Mouse (Mus musculus): ENCODE measurements at regions not wholly inside any gene's neighbourhood (a gene's known extent, or its start where the extent isn't known, plus 50 kb on each side); places are given as distances from the start of the nearest gene placed in this dataset.

DNA sequence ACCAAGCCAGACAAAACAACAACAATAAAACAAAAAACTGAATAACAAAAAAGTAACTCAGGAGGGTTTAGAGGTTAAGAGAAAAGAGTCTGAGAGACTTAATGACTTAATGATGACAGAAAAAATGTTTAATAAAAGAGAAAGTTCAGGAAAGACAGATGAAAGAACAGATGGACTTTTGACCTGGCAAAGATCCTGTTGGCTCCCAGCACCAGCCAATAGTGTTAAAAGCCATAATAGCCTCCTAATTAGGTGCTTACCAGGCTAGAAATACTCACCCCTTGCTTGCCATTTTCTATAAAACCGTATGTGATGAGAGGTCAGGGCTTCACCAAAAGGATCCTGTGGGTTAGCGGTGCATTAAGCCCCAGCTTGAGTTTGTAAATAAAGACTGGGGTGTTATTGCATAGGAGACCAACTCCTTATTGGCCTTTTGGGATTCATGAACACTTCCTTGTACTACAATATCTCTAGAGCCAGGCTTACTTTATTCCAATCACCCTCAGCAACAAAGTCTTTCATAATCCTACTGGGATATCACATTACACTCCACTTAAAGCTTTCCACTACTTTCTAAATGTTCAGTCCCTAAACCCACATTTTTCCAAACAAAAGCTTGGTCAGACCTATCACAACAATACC, 282.1 kb upstream of the Rasa1 start:
- DNase-seq (ENCODE audit: low spot score): no peak

DNA sequence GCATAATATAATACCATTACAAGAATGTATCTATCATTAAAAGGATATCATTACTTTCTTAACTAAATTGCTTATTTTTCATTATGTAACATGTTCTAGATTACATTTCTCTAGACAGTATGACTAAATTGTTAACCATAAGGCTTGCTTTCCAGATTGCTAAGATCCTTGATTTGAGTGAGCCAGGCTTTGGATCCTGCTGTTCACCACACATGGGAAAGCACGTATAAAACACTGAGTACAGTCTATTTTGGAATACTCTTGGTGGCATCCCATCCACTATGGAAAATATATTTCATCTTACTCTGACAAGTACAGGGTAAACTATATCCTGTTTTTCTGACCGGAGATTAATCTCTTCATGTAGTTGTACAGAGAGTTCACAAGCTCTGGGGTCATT, 268.9 kb upstream of the Rasa1 start:
- no peak for DNase-seq (ENCODE audit: low spot score)

DNA sequence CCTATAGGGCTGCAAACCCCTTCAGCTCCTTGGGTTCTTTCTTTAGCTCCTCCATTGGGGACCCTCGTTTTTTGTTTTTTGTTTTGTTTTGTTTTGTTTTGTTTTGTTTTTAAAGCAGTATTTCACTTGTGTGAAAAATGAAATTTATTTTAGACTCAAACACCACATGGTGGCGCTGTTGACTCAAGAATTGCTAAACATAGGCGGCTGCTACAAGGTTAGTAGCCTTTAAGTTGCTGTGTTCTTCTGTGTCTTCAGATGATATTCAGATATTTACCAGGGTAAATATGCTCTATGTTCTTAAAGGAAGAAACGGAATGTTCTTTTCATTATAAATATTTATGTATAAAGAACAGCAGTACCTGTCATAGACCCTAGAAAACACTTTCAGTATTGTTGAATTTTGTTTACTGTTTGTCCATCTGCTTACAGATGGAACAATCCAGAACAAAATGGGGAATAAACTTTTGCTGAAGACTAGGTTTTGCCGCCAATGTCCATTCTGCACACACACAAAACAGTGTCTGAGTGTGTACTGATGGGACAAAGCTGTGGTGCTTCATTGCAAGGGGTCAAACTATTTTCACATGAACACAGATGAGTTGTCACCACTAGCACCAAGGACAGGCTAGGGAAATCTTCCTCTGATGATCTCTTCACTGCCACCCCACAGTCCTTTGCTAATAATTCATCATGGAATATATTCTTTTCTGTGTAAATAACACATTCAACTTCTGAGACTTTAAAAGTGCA, 267.3 kb upstream of the Rasa1 start:
- peak; percentile 52 for DNase-seq (ENCODE audit: low spot score)

DNA sequence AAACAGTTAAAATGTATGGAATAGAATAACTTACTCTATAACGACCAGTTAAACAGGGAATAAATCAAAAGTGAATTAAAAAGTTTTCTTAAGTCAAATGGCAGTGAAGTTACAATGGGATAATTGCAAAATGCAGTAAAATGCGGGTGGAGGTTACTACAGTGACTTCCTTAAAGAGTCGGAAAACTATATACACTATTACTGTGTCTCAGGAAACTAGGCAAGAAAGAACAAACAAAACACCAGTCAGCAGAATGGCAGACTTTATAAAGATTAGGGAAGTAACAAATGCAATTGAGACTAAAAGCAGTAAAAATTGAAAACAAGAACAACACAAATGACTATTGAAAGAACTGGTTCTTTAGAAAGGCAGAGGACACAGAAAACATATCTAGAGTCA, 264.1 kb upstream of the Rasa1 start:
- no peak for DNase-seq (ENCODE audit: low spot score)

DNA sequence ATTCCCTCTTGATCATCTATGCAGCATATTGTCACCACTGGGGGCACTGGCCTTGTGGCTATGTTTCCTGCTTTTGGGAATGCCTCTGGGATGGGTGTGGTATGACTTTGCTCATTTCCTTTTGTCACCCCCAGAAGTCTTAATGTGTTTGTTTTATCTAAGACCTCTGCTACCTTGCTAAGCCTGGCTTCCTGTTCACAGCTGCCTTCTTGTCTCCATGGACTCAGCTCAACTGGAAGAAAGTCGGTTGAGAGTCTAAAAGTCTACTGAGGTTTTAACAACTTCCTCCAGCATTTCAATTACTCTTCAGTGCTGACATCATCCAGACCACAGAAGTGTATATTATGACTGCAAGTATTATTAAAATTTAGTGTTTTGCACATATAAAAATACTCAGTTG, 220.7 kb upstream of the Rasa1 start:
- DNase-seq (ENCODE audit: low spot score): no peak

DNA sequence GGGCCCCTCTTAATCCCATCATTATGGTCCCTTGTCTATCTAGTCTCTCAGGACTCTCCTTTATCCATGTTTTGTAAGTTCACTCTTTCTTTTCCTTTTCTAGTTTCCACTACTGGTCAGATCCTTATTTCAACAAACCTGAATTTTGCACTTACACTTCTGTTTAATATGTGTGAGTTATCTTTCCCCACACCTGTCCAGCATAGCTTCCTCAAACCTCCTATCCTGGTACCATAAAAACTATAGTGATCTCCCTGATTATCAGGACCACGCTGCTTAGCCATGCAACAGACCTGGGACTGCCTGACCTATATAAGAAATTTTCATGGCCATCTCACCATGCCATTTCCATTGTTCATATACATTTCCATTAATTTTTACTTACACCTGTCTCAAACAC, 219.6 kb upstream of the Rasa1 start:
- no peak for DNase-seq (ENCODE audit: low spot score)

DNA sequence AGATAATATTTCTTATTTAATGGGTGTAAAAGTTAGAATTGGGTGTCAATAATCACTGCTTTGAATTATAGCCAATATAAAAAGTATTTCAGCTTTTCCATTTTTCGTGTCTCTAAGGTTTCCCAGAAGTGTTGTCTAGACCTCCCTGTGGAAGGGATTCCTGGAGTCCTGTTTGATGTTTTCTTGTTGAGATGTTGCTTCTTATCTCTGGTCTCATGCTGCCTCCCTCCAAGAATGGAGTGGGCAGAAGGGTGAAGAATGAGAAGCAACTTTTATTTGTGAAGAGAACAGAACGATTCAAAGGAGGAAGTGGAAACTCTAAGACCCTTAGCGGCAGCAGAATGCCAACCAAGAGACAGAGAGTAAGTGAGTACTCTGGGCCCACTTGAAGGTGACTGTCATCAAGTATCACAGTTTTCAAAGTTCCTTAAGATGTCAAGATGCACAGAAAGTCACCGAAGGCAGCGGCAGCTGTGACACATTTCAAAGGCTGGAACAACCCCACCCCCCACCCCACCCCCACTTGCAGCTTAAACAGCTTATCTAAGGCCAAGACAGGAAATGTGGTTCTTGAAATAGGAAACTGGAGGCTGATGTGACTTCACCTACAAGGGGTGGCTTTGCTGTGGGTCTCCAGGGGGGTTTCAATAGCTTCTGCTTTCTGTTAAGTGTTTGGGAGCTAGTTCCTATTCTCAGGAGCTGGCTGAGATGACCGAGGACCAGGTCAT, 218.6 kb upstream of the Rasa1 start:
- DNase-seq (ENCODE audit: low spot score): no peak

DNA sequence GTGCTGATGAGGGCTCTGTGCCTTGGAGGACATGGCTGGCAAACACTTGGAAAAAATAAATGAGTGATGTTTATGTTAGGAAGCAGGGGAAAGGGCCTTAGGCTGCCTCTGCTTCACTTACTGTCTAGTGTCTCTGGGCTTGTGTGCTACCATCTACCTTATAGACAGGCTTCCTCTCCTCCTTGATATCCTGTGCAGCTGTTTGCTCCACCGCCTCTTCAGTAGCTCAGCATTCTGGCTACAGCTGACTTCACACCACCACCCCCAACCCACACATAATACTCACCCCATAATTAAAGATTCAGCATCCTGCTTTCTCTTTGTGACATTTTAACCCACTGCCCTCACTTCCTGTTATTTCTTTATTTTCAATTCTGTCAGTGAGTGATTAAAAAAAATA, 217.9 kb upstream of the Rasa1 start:
- DNase-seq (ENCODE audit: low spot score): no peak

DNA sequence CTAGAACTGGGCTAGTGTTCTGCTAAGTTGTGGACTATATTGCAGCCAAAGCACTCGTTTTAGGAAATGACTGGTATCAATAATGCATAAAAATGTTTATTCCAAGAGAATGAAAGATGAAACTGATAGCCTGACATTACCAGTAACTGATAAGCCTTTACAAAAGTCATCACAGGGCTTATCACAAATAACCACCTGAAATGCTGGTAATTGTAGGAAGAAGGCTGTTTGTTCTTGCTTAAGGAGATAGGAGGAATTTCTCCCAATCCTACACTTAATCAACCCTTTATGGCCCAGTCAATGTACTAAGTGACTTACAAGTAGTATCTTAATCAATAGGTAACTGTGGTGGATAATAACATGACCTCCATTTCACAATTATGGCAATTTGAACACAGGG, 217.1 kb upstream of the Rasa1 start:
- DNase-seq (ENCODE audit: low spot score): no peak

DNA sequence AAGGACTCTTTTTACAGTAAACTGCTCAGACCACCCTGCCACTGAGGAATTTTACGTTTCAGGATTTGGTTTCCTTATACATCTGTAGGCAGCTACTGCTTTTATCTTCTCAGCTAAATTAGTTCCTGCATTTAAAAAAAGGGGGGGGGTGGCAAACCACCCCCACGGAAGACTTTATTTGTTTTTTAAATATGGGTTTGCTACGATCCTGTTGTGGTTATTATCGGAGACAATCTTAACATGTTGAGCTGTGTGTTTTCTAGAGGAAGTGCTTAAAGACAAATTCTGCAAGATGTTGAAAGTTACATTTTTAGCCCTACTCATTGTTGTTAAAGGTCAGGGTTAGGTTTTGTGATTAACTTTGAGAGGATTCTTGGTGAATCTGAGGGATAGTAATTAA, 216.1 kb upstream of the Rasa1 start:
- DNase-seq (ENCODE audit: low spot score): no peak

DNA sequence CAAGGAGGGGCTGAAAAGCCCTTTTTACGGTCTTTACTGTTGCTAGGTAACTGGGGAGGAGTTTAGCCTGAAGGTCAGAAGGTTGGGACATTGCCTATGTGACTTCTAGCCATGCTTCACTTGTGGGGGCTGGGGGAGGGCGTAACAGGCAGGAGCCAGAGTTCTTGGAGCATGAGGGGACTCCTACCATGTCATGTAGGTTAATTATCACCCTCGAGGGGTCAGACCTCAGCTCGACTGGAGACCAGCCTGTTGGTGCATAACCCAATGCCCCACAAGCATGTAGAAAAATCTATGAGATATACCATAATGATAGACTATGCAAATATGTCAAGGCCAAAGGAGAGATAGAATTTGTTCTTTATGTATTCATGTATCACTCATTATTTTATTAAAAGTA, 215.1 kb upstream of the Rasa1 start:
- no peak for DNase-seq (ENCODE audit: low spot score)

DNA sequence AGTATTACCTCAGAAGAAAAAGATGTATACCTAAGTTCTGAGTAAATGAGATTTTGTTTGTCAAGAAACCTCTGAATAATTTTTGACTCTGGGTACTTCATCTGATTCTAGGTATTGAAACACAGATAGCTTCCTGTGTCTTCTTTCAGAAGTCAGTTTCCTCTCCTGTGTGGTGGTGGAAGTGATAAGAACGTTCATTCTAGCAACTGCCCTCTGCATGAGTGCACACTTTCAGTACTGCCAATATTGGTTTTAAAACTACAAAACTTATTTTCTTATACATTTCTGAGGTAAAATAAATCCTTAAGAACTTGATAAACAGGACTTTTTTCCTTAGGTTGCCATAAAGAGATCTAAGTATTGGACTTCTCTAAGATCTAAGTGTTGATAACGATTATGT, 209.8 kb upstream of the Rasa1 start:
- DNase-seq (ENCODE audit: low spot score): no peak

DNA sequence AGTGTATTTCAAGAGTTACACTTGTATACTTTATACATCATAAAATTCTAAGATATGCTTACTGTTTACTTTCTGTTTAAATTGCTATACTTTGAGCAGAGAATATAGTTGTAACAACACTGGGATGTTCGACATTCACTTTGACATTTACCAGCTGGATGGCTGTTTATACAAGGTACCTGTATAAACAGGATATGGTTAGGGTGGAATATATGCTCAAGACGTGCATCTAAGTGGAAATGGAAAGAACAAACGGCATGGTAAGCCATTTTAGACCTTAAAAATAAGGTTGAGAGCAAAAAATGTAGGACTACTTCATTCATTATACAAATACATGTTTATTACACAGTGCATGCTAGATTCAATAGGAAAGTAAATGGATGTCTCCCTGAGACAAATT, 195.9 kb upstream of the Rasa1 start:
- DNase-seq (ENCODE audit: low spot score): no peak

DNA sequence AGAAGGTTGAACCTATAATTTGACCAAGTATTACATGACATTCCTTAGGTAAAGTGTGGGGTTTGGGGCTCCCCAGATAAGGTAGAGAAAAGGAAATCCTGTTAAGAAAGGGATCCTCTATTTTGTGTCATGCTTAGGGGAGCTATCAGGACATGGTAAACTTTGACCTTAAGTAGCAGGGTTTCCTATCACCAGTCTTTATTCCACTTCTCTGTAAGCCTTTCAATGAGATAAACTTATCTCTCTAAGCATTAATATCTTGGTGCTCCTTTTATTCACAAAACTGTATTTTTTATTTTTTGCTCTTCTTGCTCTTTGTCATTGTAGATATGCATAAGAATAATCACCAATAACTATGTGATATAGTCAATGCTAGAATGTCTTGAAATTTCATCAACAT, 194.4 kb upstream of the Rasa1 start:
- no peak for DNase-seq (ENCODE audit: low spot score)

DNA sequence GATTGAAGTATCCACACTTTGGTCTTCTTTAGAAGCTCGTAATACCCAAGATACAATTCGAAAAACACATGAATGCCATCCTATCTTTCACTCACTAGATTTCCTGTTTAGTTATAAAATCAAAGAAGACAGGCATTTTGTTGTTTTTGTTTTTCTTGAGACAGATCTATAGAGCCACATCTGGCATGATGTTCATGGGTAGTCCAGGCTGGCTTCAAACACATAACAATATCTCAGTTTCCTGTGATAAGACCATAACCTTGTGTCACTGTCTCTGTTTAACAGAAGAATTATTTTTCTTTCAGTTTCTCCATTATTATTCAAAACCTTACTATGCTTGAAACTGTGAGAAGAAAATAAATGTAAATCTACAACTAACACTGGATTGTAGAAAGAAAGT, 190.5 kb upstream of the Rasa1 start:
- no peak for DNase-seq (ENCODE audit: low spot score)

DNA sequence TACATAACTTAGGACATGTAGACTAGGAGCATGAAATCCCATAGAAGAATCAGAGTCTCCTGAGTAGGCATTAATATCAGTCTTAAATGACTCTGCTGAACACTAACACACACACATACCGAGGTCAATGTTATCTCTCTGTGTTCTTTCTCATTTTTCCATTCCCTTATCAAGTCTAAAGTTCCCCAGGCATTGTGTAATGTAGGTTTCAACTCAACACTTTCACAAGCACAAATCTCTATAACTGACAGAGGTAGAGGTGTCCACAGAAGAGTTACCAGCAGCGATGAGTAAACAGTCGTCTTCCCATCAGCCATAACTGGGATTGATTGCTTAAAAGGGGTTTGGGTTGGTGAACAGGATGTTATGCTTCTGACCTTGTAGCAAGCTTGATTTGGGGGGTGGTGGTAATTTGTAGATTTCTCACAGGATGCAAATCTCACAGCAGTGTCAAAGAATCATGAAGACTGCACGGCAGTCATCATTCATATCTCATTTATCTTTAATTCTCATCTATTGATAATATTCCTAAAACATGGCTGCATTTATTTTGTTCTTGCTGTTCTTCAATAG, 187.4 kb upstream of the Rasa1 start:
- no peak for DNase-seq (ENCODE audit: low spot score)

DNA sequence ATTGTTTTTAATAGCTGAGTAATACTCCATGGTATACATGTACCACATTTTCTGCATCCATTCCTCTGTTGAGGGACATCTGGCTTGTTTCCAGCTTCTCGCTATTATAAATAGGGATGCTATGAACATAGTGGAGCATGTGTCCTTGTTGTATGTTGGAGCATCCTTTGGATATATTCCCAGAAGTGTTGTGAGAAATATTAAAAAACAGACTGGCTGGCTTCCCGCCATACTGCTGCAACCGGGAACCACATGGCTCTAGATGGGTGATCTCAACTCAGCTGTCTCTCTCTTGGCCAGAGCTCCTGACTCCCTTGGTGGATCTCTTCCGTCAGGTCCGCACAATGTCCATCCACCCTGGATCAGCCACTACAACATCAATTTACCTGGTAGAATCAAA, 182.4 kb upstream of the Rasa1 start:
- no peak for DNase-seq (ENCODE audit: low spot score)

DNA sequence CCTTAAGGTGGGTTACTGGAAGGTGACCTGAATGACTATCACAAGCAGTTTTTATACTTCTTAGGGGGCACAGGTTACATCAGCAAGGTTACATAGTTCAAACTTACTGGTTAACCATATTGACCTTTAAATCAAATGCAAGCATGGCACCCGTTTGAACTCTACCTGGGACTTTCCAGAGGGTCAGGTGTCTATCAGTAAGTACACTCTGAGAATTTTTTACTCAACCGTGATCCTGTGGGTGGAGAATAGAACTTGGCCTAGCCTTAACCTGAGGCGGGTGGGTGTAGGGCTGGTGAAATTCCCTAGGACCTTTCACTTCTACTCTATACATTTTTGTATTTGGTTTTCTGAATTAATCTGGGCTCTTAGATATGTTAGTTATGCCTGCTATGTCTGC, 170.5 kb upstream of the Rasa1 start:
- no peak for DNase-seq (ENCODE audit: low spot score)

DNA sequence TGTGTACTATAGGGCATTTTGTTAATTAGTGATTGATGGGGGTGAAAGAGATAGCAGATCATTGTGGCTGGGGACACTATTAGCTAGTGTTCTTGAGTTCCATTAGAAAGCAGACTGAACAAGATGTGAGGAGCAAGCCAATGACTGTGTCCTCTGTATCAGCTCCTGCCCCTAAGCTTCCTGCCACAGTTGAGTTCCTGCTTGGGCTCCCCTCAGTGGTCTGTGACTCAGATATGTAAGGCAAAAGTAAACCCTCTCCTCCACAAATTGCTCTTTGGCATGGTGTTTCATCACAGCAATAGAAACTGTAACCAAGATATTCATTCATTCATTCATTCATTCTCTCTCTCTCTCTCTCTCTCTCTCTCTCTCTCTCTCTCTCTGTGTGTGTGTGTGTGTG, 169.7 kb upstream of the Rasa1 start:
- DNase-seq (ENCODE audit: low spot score): no peak

DNA sequence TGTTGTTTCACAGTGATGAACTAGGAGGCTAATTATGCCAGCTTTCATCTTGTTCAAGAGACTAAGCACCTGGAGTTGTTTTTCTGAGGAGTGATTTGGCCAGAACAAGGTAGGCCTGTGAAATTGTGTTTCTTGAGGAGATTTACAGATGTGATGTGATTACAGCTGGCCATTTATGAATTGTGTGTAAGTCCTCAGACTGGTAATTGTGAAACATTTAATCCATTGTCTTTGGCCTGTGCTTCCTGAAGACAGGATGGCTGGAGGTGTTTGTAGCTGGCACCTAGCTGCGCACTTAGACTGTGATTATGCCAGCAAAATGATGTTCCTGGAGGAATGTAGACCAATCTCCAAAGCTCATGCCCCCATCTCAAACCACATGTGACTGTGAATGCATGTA, 150.7 kb upstream of the Rasa1 start:
- no peak for DNase-seq (ENCODE audit: low spot score)

DNA sequence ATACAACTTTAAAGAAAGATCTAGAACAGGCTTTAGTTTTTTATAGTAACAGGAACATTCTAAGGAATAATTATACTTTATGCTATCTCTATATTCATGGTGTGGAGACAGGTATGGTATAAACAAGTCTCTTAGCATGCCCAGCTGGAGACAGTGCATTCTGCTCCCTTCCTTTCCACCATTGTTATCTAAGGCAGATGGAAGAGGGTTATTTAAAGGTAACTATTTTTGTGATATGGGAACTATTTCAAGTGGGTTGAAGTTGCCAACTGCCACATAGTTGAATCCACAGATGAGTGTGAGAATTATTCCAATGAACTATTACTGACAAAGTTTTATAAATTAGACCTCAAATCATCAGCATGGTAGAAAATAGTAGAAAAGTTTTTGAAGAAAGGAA, 148.9 kb upstream of the Rasa1 start:
- DNase-seq (ENCODE audit: low spot score): no peak

DNA sequence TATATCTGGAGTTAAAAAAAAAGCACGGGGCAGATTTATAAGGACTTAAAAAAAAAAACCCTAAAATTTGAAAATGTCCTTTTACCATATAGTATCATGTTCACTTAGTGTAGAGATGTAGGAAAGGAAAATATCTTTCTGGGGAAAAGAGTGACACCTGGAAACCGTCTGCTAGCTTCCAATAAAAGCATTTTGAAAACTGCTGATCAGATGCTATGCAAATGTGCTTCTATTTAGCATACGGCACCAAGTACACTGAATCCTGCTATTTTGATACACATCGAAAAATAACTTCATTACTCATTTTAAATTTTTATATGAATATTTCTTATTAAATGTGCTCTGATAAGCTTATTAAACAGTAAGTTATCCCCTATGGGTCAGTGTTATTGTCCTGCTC, 148.1 kb upstream of the Rasa1 start:
- DNase-seq (ENCODE audit: low spot score): no peak

DNA sequence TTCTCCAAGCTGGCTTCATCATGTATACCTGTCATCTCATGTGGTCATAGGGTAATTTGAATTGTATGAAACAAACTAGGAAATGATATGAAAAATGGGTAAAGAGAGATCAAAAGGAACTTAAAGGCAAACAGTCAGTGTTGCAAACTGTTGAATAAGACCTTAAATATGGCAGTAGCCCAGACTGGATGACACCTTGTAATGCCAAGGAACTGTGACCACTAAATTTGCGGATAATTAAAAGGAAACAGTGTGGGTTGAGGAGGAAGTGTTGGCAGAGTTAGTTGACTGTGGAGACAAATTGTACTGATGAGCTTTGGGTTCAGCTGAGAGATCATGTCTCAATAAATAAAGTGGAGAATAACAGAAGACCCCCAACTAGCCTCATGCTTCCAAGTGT, 147.3 kb upstream of the Rasa1 start:
- DNase-seq (ENCODE audit: low spot score): no peak

All from urinary bladder, postnatal 25 days (tissue).